Comparison of ENCODE assay signal across 17 mouse cellular contexts in the genomic region with DNA sequence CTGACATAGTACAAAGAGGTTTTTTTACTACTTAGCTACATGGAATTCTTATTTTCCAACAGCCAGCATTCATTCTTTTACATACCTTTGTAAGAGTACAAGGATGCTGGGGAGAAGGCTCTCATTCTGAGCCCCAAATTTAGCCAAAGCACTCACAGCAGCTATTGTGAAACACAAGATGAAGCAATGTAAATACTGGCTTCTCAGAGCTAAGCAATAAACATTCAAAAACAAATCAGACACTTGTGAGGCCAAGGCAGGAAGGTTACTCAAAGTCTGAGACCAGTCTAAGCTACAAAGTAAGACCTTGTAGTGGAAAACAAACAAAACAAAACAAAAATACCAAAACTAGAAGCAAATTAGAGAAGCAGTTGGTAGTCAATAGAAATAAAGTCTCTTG.
"Had no signal": no experiment of that assay in that cellular context is flagged by ENCODE, and none has a peak within 500 bp of the region (broad histone marks: within the 10 kb centered on the region; RNA-seq: fewer than 3 reads in every experiment).

No protein-coding gene starts in this region.

- H3K4me2 ChIP-seq: liver, embryonic 13.5 days; liver, embryonic 15.5 days; lung, embryonic 15.5 days; midbrain, embryonic 11.5 days; midbrain, embryonic 13.5 days; midbrain, embryonic 15.5 days; neural tube, embryonic 12.5 days; stomach, embryonic 15.5 days had no signal

- H3K27ac ChIP-seq: liver, embryonic 13.5 days; liver, embryonic 15.5 days; lung, embryonic 15.5 days; macrophage; midbrain, embryonic 13.5 days; midbrain, embryonic 15.5 days; neural tube, embryonic 12.5 days; stomach, embryonic 15.5 days; stomach, postnatal 0 days had no signal

- H3K27me3 ChIP-seq: liver, embryonic 13.5 days; liver, embryonic 15.5 days; lung, embryonic 15.5 days; megakaryocyte, embryonic 14.5 days; midbrain, embryonic 13.5 days; midbrain, embryonic 15.5 days; neural tube, embryonic 12.5 days; stomach, embryonic 15.5 days had no signal

- H3K4me1 ChIP-seq: liver, embryonic 13.5 days; liver, embryonic 15.5 days; lung, embryonic 15.5 days; megakaryocyte, embryonic 14.5 days; midbrain, embryonic 13.5 days; midbrain, embryonic 15.5 days; neural tube, embryonic 12.5 days; stomach, embryonic 15.5 days had no signal

- H3K9me3 ChIP-seq: liver, embryonic 13.5 days; liver, embryonic 15.5 days; lung, embryonic 15.5 days; megakaryocyte, embryonic 14.5 days; midbrain, embryonic 13.5 days; midbrain, embryonic 15.5 days; neural tube, embryonic 12.5 days; stomach, embryonic 15.5 days had no signal

- H3K4me3 ChIP-seq: liver, embryonic 13.5 days; liver, embryonic 15.5 days; lung, embryonic 15.5 days; megakaryocyte, embryonic 14.5 days; midbrain, embryonic 13.5 days; midbrain, embryonic 15.5 days; neural tube, embryonic 12.5 days; stomach, embryonic 15.5 days had no signal

- ATAC-seq: liver, postnatal 0 days; midbrain, embryonic 13.5 days; midbrain, embryonic 15.5 days had no signal

- H3K9ac ChIP-seq: liver, embryonic 13.5 days; liver, embryonic 15.5 days; liver, postnatal 0 days; lung, embryonic 15.5 days; midbrain, embryonic 13.5 days; midbrain, embryonic 15.5 days; neural tube, embryonic 12.5 days; stomach, embryonic 15.5 days had no signal

- DNase-seq: liver, embryonic 13.5 days; liver, postnatal 0 days; lung, postnatal 10 days; right cerebral cortex, postnatal 14 days; thymus, adult 2 months; thymus, postnatal 25 days; thymus, postnatal 4 days had no signal

- H3K36me3 ChIP-seq: liver, embryonic 13.5 days; liver, embryonic 15.5 days; lung, embryonic 15.5 days; stomach, embryonic 15.5 days had no signal
